8 mouse cellular contexts compared by ENCODE assay signal in the genomic region with DNA sequence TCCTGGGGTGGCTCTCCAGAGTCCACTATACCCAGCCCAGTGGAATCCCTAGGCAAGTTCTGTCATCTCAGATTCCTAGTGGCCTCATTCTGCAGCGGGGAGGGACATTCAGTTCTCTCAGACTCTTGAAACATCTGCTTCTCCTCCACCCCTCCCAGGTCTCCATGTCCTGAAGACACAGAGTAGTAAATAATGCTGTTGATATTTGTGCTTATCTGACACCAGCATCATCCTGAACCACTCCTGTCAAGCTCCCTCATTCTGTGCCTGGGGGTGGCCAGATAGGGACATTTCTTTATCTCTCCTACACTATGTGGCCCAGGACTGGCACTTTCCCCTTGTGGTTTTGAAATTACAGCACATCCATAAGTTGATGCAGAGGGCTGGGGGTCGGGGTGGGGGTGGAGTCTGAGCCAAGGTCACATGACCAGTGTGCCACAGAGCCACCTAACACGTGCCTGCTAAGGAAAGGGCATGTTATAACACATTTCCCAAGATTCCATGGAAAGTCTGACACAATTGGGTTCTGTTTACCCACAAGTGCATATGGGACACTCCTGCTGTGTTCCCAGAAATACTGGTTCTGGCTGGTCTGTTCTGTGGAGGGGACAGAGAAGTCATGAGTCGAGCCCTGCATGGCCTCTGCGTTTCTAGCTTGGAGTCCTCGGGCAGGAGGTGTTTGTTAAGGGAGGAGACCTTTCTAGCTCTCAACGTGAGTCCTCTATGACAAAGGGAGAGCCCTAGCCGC. TPM values are rescaled to one million over a fixed set of nuclear protein-coding genes. Genes with fewer than 3 reads are reported as not detected.
A peak's percentile ranks its signal among the peaks of the same experiment; 100 is the strongest.
DNase-seq lines count a peak whose midpoint lies in the region; ATAC-seq and TF ChIP-seq lines count a peak whose summit lies in the region.

No protein-coding gene starts in this region.

- no peak overlapping the region for H3K9ac ChIP-seq in limb, embryonic 12.5 days (replicated peaks)
- H3K9ac ChIP-seq in stomach, postnatal 0 days (ENCODE audit: low read length) = 0 out of 2 replicates have a peak overlapping the region, but pooled peaks have one; percentile 18
- no peak overlapping the region for H3K9ac ChIP-seq in midbrain, postnatal 0 days (replicated peaks; ENCODE audit: low read length, poor library complexity, severe bottlenecking)

- intact Hi-C loops in heart, postnatal 14 days (cut with DNase I) = no loop called here

- peak; percentile 93 for DNase-seq in heart, adult 11 months
- no peak for DNase-seq in heart, postnatal 14 days
- peak; percentile 20 for DNase-seq in spleen, adult 12 weeks (ENCODE audit: low spot score)
- DNase-seq in spleen, postnatal 14 days (ENCODE audit: low spot score in 2 of 2) = no peak
- peak; percentile 70 for DNase-seq in stomach, postnatal 0 days (ENCODE audit: low spot score)
- no peak for DNase-seq in kidney, postnatal 14 days
- no peak for DNase-seq in midbrain, postnatal 0 days (ENCODE audit: low spot score)

- no peak for TF ChIP-seq CTCF in stomach, postnatal 0 days (IDR thresholded peaks at IDR 0.05; ENCODE audit: low read depth)
- TF ChIP-seq CTCF in midbrain, postnatal 0 days (IDR thresholded peaks at IDR 0.05) = no peak

- 52% methylated on average over 8 of the region's 8 CpGs for WGBS in limb, embryonic 12.5 days
- WGBS in stomach, postnatal 0 days = 40% methylated on average over 8 of the region's 8 CpGs
- 55% methylated on average over 8 of the region's 8 CpGs for WGBS in midbrain, postnatal 0 days

- ATAC-seq in limb, embryonic 12.5 days (ENCODE audit: insufficient number of reproducible peaks, insufficient read depth, low FRiP score, low TSS enrichment, low read depth) = no peak
- peak; percentile 88 for ATAC-seq in stomach, postnatal 0 days (ENCODE audit: low FRiP score, low TSS enrichment)
- ATAC-seq in midbrain, postnatal 0 days (ENCODE audit: low FRiP score) = no peak

- no peaks in the 10 kb centered on the region for H3K27me3 ChIP-seq in limb, embryonic 12.5 days
- H3K27me3 ChIP-seq in stomach, postnatal 0 days (ENCODE audit: control insufficient read depth, insufficient read depth, low read length) = no peaks in the 10 kb centered on the region
- no peaks in the 10 kb centered on the region for H3K27me3 ChIP-seq in midbrain, postnatal 0 days (ENCODE audit: insufficient read depth, low read length)

- H3K4me3 ChIP-seq in limb, embryonic 12.5 days (replicated peaks) = no peak overlapping the region
- H3K4me3 ChIP-seq in stomach, postnatal 0 days (ENCODE audit: low read depth, low read length) = no peak overlapping the region
- no peak overlapping the region for H3K4me3 ChIP-seq in midbrain, postnatal 0 days (ENCODE audit: low read depth, low read length)

- TF ChIP-seq EP300 in stomach, postnatal 0 days (optimal IDR thresholded peaks at IDR 0.05) = peak; percentile 95

- H3K4me2 ChIP-seq in limb, embryonic 12.5 days = no peak overlapping the region
- no peak overlapping the region for H3K4me2 ChIP-seq in stomach, postnatal 0 days (replicated peaks; ENCODE audit: low read depth)
- no peak overlapping the region for H3K4me2 ChIP-seq in midbrain, postnatal 0 days (ENCODE audit: low read depth, low read length, poor library complexity, severe bottlenecking)

- no peaks in the 10 kb centered on the region for H3K9me3 ChIP-seq in limb, embryonic 12.5 days
- no peaks in the 10 kb centered on the region for H3K9me3 ChIP-seq in stomach, postnatal 0 days (ENCODE audit: control insufficient read depth, low read length)
- H3K9me3 ChIP-seq in midbrain, postnatal 0 days (ENCODE audit: low read length) = no peaks in the 10 kb centered on the region

- 0 out of 2 replicates have a peak overlapping the region, but pooled peaks have one; percentile 9 for H3K27ac ChIP-seq in limb, embryonic 12.5 days
- peak overlapping the region; percentile 90 for H3K27ac ChIP-seq in stomach, postnatal 0 days (replicated peaks)
- no peak overlapping the region for H3K27ac ChIP-seq in midbrain, postnatal 0 days (ENCODE audit: low read depth, low read length)

- no peaks in the 10 kb centered on the region for H3K36me3 ChIP-seq in limb, embryonic 12.5 days
- no peaks in the 10 kb centered on the region for H3K36me3 ChIP-seq in stomach, postnatal 0 days (ENCODE audit: control insufficient read depth, insufficient read depth, low read length)
- no peaks in the 10 kb centered on the region for H3K36me3 ChIP-seq in midbrain, postnatal 0 days (ENCODE audit: insufficient read depth, low read length)

- peaks cover 64% of the 10 kb centered on the region for H3K4me1 ChIP-seq in limb, embryonic 12.5 days (replicated peaks)
- H3K4me1 ChIP-seq in stomach, postnatal 0 days (replicated peaks; ENCODE audit: control insufficient read depth, insufficient read depth) = peaks cover 9% of the 10 kb centered on the region
- no peaks in the 10 kb centered on the region for H3K4me1 ChIP-seq in midbrain, postnatal 0 days (ENCODE audit: insufficient read depth, low read length)

RNA-seq across cellular contexts. Expression of gene Ip6k3, which starts 14.4 kb away (rescaled TPM):
- total RNA-seq in heart, postnatal 14 days (2021) = 10 to 100 TPM in 1 of 2 experiments, 1 to 10 TPM in 1; 8.9 to 10.7 TPM
- 0.20 and 0.45 TPM in 2 replicates for polyA plus RNA-seq in limb, embryonic 12.5 days (2016; fragmentation: Nextera tagmentation; extraction: Ambion mirVana)
- 0.13 and 0.16 TPM in 2 replicates for polyA plus RNA-seq in stomach, postnatal 0 days (2015; fragmentation: Nextera tagmentation; extraction: Ambion mirVana)
- total RNA-seq in midbrain, postnatal 0 days (2014; rRNA removed) = 0.09 TPM in 1 of 2 replicates, not detected in the other
- polyA plus RNA-seq in midbrain, postnatal 0 days (2015; fragmentation: Nextera tagmentation; extraction: Ambion mirVana) = 0.32 TPM in 1 of 2 replicates, not detected in the other

RNA-seq across cellular contexts. Expression of gene Uqcc2, which starts 19.4 kb away (rescaled TPM):
- 100 to 1,000 TPM; 270 to 283 TPM for total RNA-seq in heart, postnatal 14 days (2021)
- polyA plus RNA-seq in limb, embryonic 12.5 days (2016; fragmentation: Nextera tagmentation; extraction: Ambion mirVana) = 350 and 361 TPM in 2 replicates
- polyA plus RNA-seq in stomach, postnatal 0 days (2015; fragmentation: Nextera tagmentation; extraction: Ambion mirVana) = 234 and 250 TPM in 2 replicates
- total RNA-seq in midbrain, postnatal 0 days (2014; rRNA removed) = 213 and 233 TPM in 2 replicates
- 453 and 478 TPM in 2 replicates for polyA plus RNA-seq in midbrain, postnatal 0 days (2015; fragmentation: Nextera tagmentation; extraction: Ambion mirVana)

RNA-seq across cellular contexts. Expression of gene Lemd2, which starts 51.1 kb away (rescaled TPM):
- total RNA-seq in heart, postnatal 14 days (2021) = 10 to 100 TPM; 27.4 to 28.6 TPM
- polyA plus RNA-seq in limb, embryonic 12.5 days (2016; fragmentation: Nextera tagmentation; extraction: Ambion mirVana) = 30.7 and 31.0 TPM in 2 replicates
- polyA plus RNA-seq in stomach, postnatal 0 days (2015; fragmentation: Nextera tagmentation; extraction: Ambion mirVana) = 9.6 and 9.9 TPM in 2 replicates
- 85.7 and 94.3 TPM in 2 replicates for total RNA-seq in midbrain, postnatal 0 days (2014; rRNA removed)
- polyA plus RNA-seq in midbrain, postnatal 0 days (2015; fragmentation: Nextera tagmentation; extraction: Ambion mirVana) = 18.4 and 20.6 TPM in 2 replicates

Comparison
In these comparisons a context has a peak if more than half of its experiments do, and no peak if none do; other contexts are left out.
1. DNase-seq: peak in heart, adult 11 months (single experiment), spleen, adult 12 weeks (single experiment) and stomach, postnatal 0 days (single experiment); none in heart, postnatal 14 days (0 of 2), spleen, postnatal 14 days (0 of 2), kidney, postnatal 14 days (single experiment) and midbrain, postnatal 0 days (single experiment).